Mouse (Mus musculus): ENCODE results near the gene Egln3. TPM values are rescaled to one million over a fixed set of nuclear protein-coding genes. Genes with fewer than 3 reads are reported as not detected.

Egln3 gene
- polyA plus RNA-seq, 1 experiment from 2014 or later: 4.7 TPM

GRCm38 (mm10) chr12:54200172-54200571 is 3.5 kb downstream of the Egln3 start:
- H3K36me3 ChIP-seq (replicated peaks): no peaks in the 10 kb centered on the region
- H3K9me3 ChIP-seq: no peaks in the 10 kb centered on the region
- H3K4me1 ChIP-seq: peaks cover 56% of the 10 kb centered on the region
- H3K27me3 ChIP-seq (replicated peaks; ENCODE audit: low read depth, poor library complexity, severe bottlenecking): peaks cover 34% of the 10 kb centered on the region
- no peak overlapping the region for H3K27ac ChIP-seq (replicated peaks)
- no peak overlapping the region for H3K4me3 ChIP-seq
- WGBS: 35% methylated on average over 4 of the region's 4 CpGs
- peak; percentile 44 for DNase-seq (ENCODE audit: low spot score)

GRCm38 (mm10) chr12:54198282-54198918 is 5.3 kb downstream of the Egln3 start:
- no peak for DNase-seq (ENCODE audit: low spot score)
- Histone ChIP-seq H3K27me3 (replicated peaks; ENCODE audit: low read depth, poor library complexity, severe bottlenecking) (peaks cover 22% of the 10 kb centered on the region), H3K27ac (replicated peaks) (no peak overlapping the region; the same call in 1 of the 2 replicates), H3K4me3 (no peak overlapping the region), H3K9me3 (no peaks in the 10 kb centered on the region), H3K36me3 (replicated peaks) (no peaks in the 10 kb centered on the region), H3K4me1 (peaks cover 56% of the 10 kb centered on the region)
- WGBS: 83% methylated on average over 4 of the region's 4 CpGs

- 75% methylated on average over 11 of the region's 11 CpGs for WGBS
- no peaks in the 10 kb centered on the region for H3K36me3 ChIP-seq (replicated peaks)
- peaks cover 16% of the 10 kb centered on the region for H3K27me3 ChIP-seq (replicated peaks; ENCODE audit: low read depth, poor library complexity, severe bottlenecking)
- H3K27ac ChIP-seq (replicated peaks): no peak overlapping the region
- no peak overlapping the region for H3K4me3 ChIP-seq
- H3K9me3 ChIP-seq: no peaks in the 10 kb centered on the region
- DNase-seq (ENCODE audit: low spot score): no peak
- H3K4me1 ChIP-seq: peaks cover 55% of the 10 kb centered on the region
These were observed 5.8 kb downstream of the Egln3 start for GRCm38 (mm10) chr12:54197849-54198248.

- Histone ChIP-seq H3K36me3 (replicated peaks) (no peaks in the 10 kb centered on the region), H3K27me3 (replicated peaks; ENCODE audit: low read depth, poor library complexity, severe bottlenecking) (peaks cover 11% of the 10 kb centered on the region), H3K27ac (replicated peaks) (no peak overlapping the region), H3K4me3 (no peak overlapping the region), H3K4me1 (peaks cover 55% of the 10 kb centered on the region), H3K9me3 (no peaks in the 10 kb centered on the region)
- no peak for DNase-seq (ENCODE audit: low spot score)
- 90% methylated on average over 6 of the region's 6 CpGs for WGBS
These were observed 6.3 kb downstream of the Egln3 start for GRCm38 (mm10) chr12:54197301-54197782.

GRCm38 (mm10) chr12:54196881-54197280 is 6.8 kb downstream of the Egln3 start:
- WGBS: 87% methylated on average over 8 of the region's 8 CpGs
- no peak for DNase-seq (ENCODE audit: low spot score)
- H3K4me1 ChIP-seq: peaks cover 55% of the 10 kb centered on the region
- no peak overlapping the region for H3K4me3 ChIP-seq
- H3K9me3 ChIP-seq: no peaks in the 10 kb centered on the region
- no peak overlapping the region for H3K27ac ChIP-seq (replicated peaks)
- H3K36me3 ChIP-seq (replicated peaks): no peaks in the 10 kb centered on the region
- peaks cover 7% of the 10 kb centered on the region; the same call in 1 of the 2 replicates for H3K27me3 ChIP-seq (replicated peaks; ENCODE audit: low read depth, poor library complexity, severe bottlenecking)

GRCm38 (mm10) chr12:54194159-54194558 is 9.5 kb downstream of the Egln3 start:
- Histone ChIP-seq H3K27me3 (replicated peaks; ENCODE audit: low read depth, poor library complexity, severe bottlenecking) (0 out of 2 replicates have a peak, but pooled peaks cover 3% of the 10 kb centered on the region), H3K27ac (replicated peaks) (no peak overlapping the region; the same call in 1 of the 2 replicates), H3K4me1 (peaks cover 58% of the 10 kb centered on the region), H3K4me3 (no peak overlapping the region), H3K36me3 (replicated peaks) (no peaks in the 10 kb centered on the region), H3K9me3 (0 out of 2 replicates have a peak, but pooled peaks cover 3% of the 10 kb centered on the region)
- no peak for DNase-seq (ENCODE audit: low spot score)
- 27% methylated on average over 5 of the region's 5 CpGs for whole genome bisulfite sequencing

- Histone ChIP-seq H3K27ac (replicated peaks) (peak overlapping the region; percentile 84), H3K36me3 (replicated peaks) (no peaks in the 10 kb centered on the region), H3K27me3 (replicated peaks; ENCODE audit: low read depth, poor library complexity, severe bottlenecking) (0 out of 2 replicates have a peak, but pooled peaks cover 3% of the 10 kb centered on the region), H3K4me3 (peak overlapping the region; percentile 48), H3K4me1 (peaks cover 60% of the 10 kb centered on the region), H3K9me3 (0 out of 2 replicates have a peak, but pooled peaks cover 3% of the 10 kb centered on the region)
- no peak for DNase-seq (ENCODE audit: low spot score)
- WGBS: 1% methylated on average over 5 of the region's 5 CpGs
These were observed 11.4 kb downstream of the Egln3 start for GRCm38 (mm10) chr12:54192305-54192661.

GRCm38 (mm10) chr12:54191608-54192304 is 11.9 kb downstream of the Egln3 start:
- H3K4me3 ChIP-seq: peak overlapping the region; percentile 48
- DNase-seq (ENCODE audit: low spot score): peak; percentile 93
- H3K27me3 ChIP-seq (replicated peaks; ENCODE audit: low read depth, poor library complexity, severe bottlenecking): 0 out of 2 replicates have a peak, but pooled peaks cover 3% of the 10 kb centered on the region
- H3K4me1 ChIP-seq: peaks cover 65% of the 10 kb centered on the region
- 0 out of 2 replicates have a peak, but pooled peaks cover 3% of the 10 kb centered on the region for H3K9me3 ChIP-seq
- WGBS: 3% methylated on average over 19 of the region's 19 CpGs
- H3K27ac ChIP-seq (replicated peaks): peak overlapping the region; percentile 84
- no peaks in the 10 kb centered on the region for H3K36me3 ChIP-seq (replicated peaks)

GRCm38 (mm10) chr12:54191181-54191580 is 12.5 kb downstream of the Egln3 start:
- Histone ChIP-seq H3K4me1 (peaks cover 65% of the 10 kb centered on the region), H3K9me3 (0 out of 2 replicates have a peak, but pooled peaks cover 3% of the 10 kb centered on the region), H3K4me3 (peak overlapping the region; percentile 48; the same call in 1 of the 2 replicates), H3K36me3 (replicated peaks) (no peaks in the 10 kb centered on the region), H3K27me3 (replicated peaks; ENCODE audit: low read depth, poor library complexity, severe bottlenecking) (0 out of 2 replicates have a peak, but pooled peaks cover 3% of the 10 kb centered on the region), H3K27ac (replicated peaks) (peak overlapping the region; percentile 84)
- no peak for DNase-seq (ENCODE audit: low spot score)
- WGBS: 35% methylated on average over 9 of the region's 9 CpGs

- H3K9me3 ChIP-seq: 0 out of 2 replicates have a peak, but pooled peaks cover 3% of the 10 kb centered on the region
- H3K4me3 ChIP-seq: no peak overlapping the region
- 0 out of 2 replicates have a peak, but pooled peaks cover 3% of the 10 kb centered on the region for H3K27me3 ChIP-seq (replicated peaks; ENCODE audit: low read depth, poor library complexity, severe bottlenecking)
- 71% methylated on average over 17 of the region's 17 CpGs for WGBS
- H3K4me1 ChIP-seq: peaks cover 57% of the 10 kb centered on the region
- peak overlapping the region; percentile 67 for H3K27ac ChIP-seq (replicated peaks)
- 0 out of 2 replicates have a peak, but pooled peaks cover 6% of the 10 kb centered on the region for H3K36me3 ChIP-seq (replicated peaks)
- DNase-seq (ENCODE audit: low spot score): no peak
These were observed 15.7 kb downstream of the Egln3 start for GRCm38 (mm10) chr12:54187812-54188600.

- 0 out of 2 replicates have a peak, but pooled peaks cover 3% of the 10 kb centered on the region for H3K27me3 ChIP-seq (replicated peaks; ENCODE audit: low read depth, poor library complexity, severe bottlenecking)
- DNase-seq (ENCODE audit: low spot score): no peak
- peaks cover 9% of the 10 kb centered on the region; the same call in 1 of the 2 replicates for H3K36me3 ChIP-seq (replicated peaks)
- WGBS: 51% methylated on average over 14 of the region's 14 CpGs
- H3K4me3 ChIP-seq: no peak overlapping the region
- peaks cover 47% of the 10 kb centered on the region for H3K4me1 ChIP-seq
- H3K9me3 ChIP-seq: 0 out of 2 replicates have a peak, but pooled peaks cover 3% of the 10 kb centered on the region
- H3K27ac ChIP-seq (replicated peaks): peak overlapping the region; percentile 67; the same call in 1 of the 2 replicates
These were observed 16.6 kb downstream of the Egln3 start for GRCm38 (mm10) chr12:54186926-54187623.

Data from embryonic facial prominence, embryonic 10.5 days (tissue).